Mouse (Mus musculus) MEL (cell line): ENCODE data around the gene Akap13.

Experiments used
- CHD2 ChIP-seq: IDR thresholded peaks from 2 replicates; pipeline ENCODE4 v1.6.1; 2011; ENCODE audit warnings: low read length, improper control_type of control experiment
- CTCF ChIP-seq, 3 experiments: IDR thresholded peaks in 2 of 3; conservative IDR thresholded peaks in 1 of 3; 2 replicates each; pipeline ENCODE4 v1.5.1; 2011 to 2012; ENCODE audit warnings: low read length in 3 of 3, low read depth in 2 of 3, mild to moderate bottlenecking in 2 of 3, improper control_type of control experiment in 1 of 3, inconsistent platforms in 1 of 3, mixed read lengths in 1 of 3, moderate library complexity in 1 of 3; ENCODE audit not compliant: control insufficient read depth in 1 of 3, insufficient read depth in 1 of 3, poor library complexity in 1 of 3, severe bottlenecking in 1 of 3
- EP300 ChIP-seq, 2 experiments: IDR thresholded peaks; 2 replicates each; pipeline ENCODE4 v1.6.1; 2011; ENCODE audit warnings: improper control_type of control experiment in 2 of 2, low read length in 2 of 2, low read depth in 1 of 2, mild to moderate bottlenecking in 1 of 2
- GATA1 ChIP-seq: IDR thresholded peaks from 2 replicates; pipeline ENCODE4 v1.6.1; 2011; ENCODE audit warnings: low read depth, low read length, improper control_type of control experiment
- MAX ChIP-seq: IDR thresholded peaks from 2 replicates; pipeline ENCODE4 v1.6.1; 2011; ENCODE audit warnings: low read length, improper control_type of control experiment
- MEF2A ChIP-seq: IDR thresholded peaks from 2 replicates; pipeline ENCODE4 v1.6.1; 2014; ENCODE audit warnings: low read depth, mild to moderate bottlenecking, inconsistent platforms, low read length, improper control_type of control experiment; ENCODE audit not compliant: poor library complexity, insufficient replicate concordance, severe bottlenecking; ENCODE audit errors: extremely low read depth
- NELFE ChIP-seq: IDR thresholded peaks from 2 replicates; pipeline ENCODE4 v1.6.1; 2011; ENCODE audit warnings: low read depth, low read length, improper control_type of control experiment
- POLR2A ChIP-seq, 2 experiments: IDR thresholded peaks; 2 replicates each; pipeline ENCODE4 v1.6.1; 2011 to 2012; ENCODE audit warnings: low read length in 2 of 2, mild to moderate bottlenecking in 2 of 2, control low read depth in 1 of 2, improper control_type of control experiment in 1 of 2, low read depth in 1 of 2, moderate library complexity in 1 of 2; ENCODE audit not compliant: control insufficient read depth in 1 of 2, insufficient read depth in 1 of 2, poor library complexity in 1 of 2
- RAD21 ChIP-seq: IDR thresholded peaks from 2 replicates; pipeline ENCODE4 v1.6.1; 2011; ENCODE audit warnings: mild to moderate bottlenecking, low read depth, low read length, improper control_type of control experiment
- RCOR1 ChIP-seq: IDR thresholded peaks from 2 replicates; pipeline ENCODE4 v1.6.1; 2012; ENCODE audit warnings: low read depth, mild to moderate bottlenecking, inconsistent platforms, low read length, improper control_type of control experiment
- TCF12 ChIP-seq: IDR thresholded peaks from 2 replicates; pipeline ENCODE4 v1.6.1; 2014; ENCODE audit warnings: low read depth, mild to moderate bottlenecking, inconsistent platforms, low read length, improper control_type of control experiment, moderate library complexity
- ZKSCAN1 ChIP-seq: IDR thresholded peaks from 2 replicates; pipeline ENCODE4 v1.6.1; 2012; ENCODE audit warnings: low read depth, mild to moderate bottlenecking, inconsistent platforms, low read length, improper control_type of control experiment, moderate library complexity

DNA sequence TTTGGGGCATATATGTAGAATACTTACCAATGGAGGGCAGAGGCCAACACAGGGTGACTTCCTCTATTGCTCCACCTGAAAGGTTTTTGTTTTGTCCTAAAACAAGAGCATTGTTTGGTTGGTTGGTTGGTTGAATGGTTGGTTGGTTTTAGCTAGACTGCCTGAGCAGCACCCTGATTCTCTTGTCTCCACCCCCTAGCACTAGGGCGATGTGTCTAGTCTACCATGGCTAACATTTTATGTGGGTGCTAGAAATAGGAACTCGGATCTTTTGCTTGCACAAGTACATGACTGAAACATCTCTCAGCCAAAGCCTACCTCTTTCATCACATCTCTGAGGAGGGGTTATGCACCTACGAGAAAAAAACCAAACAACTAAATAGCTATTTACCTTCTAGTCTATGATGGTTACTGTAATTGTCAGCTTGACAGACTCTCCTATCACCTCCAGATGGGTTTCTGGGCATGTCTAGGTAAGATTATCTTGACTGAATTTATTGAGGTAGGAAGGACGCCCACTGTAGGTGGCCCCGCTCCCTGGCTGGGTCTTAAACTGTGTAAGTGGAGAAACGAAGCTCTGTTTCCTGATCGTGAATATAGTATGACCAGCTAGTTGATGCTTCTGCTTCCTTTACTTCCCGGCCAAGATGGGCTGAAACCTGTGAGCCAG is 134.1 kb downstream of the Akap13 start:
- TF ChIP-seq TCF12: no peak
- no peak for TF ChIP-seq CTCF (IDR thresholded peaks at IDR 0.05 in 2 of 3, conservative IDR thresholded peaks at IDR 0.05 in 1 of 3; ENCODE audit: control insufficient read depth in 1 of 3, insufficient read depth in 1 of 3, low read depth in 2 of 3, low read length in 3 of 3, poor library complexity in 1 of 3, severe bottlenecking in 1 of 3)
- no peak for TF ChIP-seq RCOR1
- TF ChIP-seq POLR2A (IDR thresholded peaks at IDR 0.05; ENCODE audit: control insufficient read depth in 1 of 2, insufficient read depth in 1 of 2, low read depth in 1 of 2, low read length in 2 of 2, poor library complexity in 1 of 2): no peak
- no peak for TF ChIP-seq MAX
- no peak for TF ChIP-seq ZKSCAN1
- no peak for TF ChIP-seq MEF2A
- no peak for TF ChIP-seq NELFE
- TF ChIP-seq RAD21: no peak
- no peak for TF ChIP-seq EP300 (IDR thresholded peaks at IDR 0.05; ENCODE audit: low read depth in 1 of 2, low read length in 2 of 2)
- TF ChIP-seq CHD2: no peak
- TF ChIP-seq GATA1: no peak
